Mouse (Mus musculus) layer of hippocampus, postnatal 25 days (tissue): ENCODE results near the gene Ywhah. TPM values are rescaled to one million over a fixed set of nuclear protein-coding genes. Genes with fewer than 3 reads are reported as not detected.
A peak's percentile ranks its signal among the peaks of the same experiment; 100 is the strongest.
"Not testable (repeated sequence)": the region's sequence is repeated elsewhere in the genome, so short reads cannot be mapped to it uniquely, and the experiment has no call there.

Source experiments
- DNase-seq, 2 experiments: peaks; one replicate each; pipeline ENCODE4 v3.0.0; 2022; ENCODE audit warnings: mixed read lengths in 2 of 2, low spot score in 1 of 2; ENCODE audit errors: extremely low spot score in 1 of 2
- total RNA-seq, 2 experiments: library from RNA; stranded (reverse); gene quantifications; 2 replicates each; pipeline ENCODE4 v1.2.3; 2021

Gene Ywhah
- total RNA-seq, 2 experiments from 2014 or later, result 1,285 to 1,312 TPM

- no peak for DNase-seq
Measured at GRCm38 (mm10) chr5:33009818-33010812, 8.5 kb upstream of the Ywhah start.

GRCm38 (mm10) chr5:33011132-33012106 is 7.2 kb upstream of the Ywhah start:
- no peak for DNase-seq

- DNase-seq, result no peak
Measured at GRCm38 (mm10) chr5:33014096-33014495, 4.5 kb upstream of the Ywhah start.

GRCm38 (mm10) chr5:33015579-33015978 is 3.0 kb upstream of the Ywhah start:
- DNase-seq, result no peak

- no peak for DNase-seq
Measured at GRCm38 (mm10) chr5:33018189-33018560, 441 bp upstream of the Ywhah start.

GRCm38 (mm10) chr5:33019426-33019821 is 808 bp downstream of the Ywhah start:
- DNase-seq, result no peak

- no peak for DNase-seq
Measured at GRCm38 (mm10) chr5:33021622-33022021, 3.0 kb downstream of the Ywhah start.

- DNase-seq, result no peak
Measured at GRCm38 (mm10) chr5:33023337-33023736, 4.7 kb downstream of the Ywhah start.

- DNase-seq, result no peak
Measured at GRCm38 (mm10) chr5:33024474-33024873, 5.9 kb downstream of the Ywhah start.

- DNase-seq, result no peak
Measured at GRCm38 (mm10) chr5:33028656-33029055, 10.0 kb downstream of the Ywhah start.

GRCm38 (mm10) chr5:33030425-33031175 is 12.0 kb downstream of the Ywhah start:
- no peak for DNase-seq

- DNase-seq, result no peak
Measured at GRCm38 (mm10) chr5:33032036-33032773, 13.6 kb downstream of the Ywhah start.

- DNase-seq, result peak; percentile 77 to 92
Measured at GRCm38 (mm10) chr5:33033121-33033520, 14.5 kb downstream of the Ywhah start.

GRCm38 (mm10) chr5:33033633-33034032 is 15.0 kb downstream of the Ywhah start:
- not testable (repeated sequence) for DNase-seq

GRCm38 (mm10) chr5:33034100-33034499 is 15.5 kb downstream of the Ywhah start:
- DNase-seq, result no peak

- no peak for DNase-seq
Measured at GRCm38 (mm10) chr5:33034916-33035315, 16.3 kb downstream of the Ywhah start.

- no peak for DNase-seq
Measured at GRCm38 (mm10) chr5:33038656-33039509, 20.3 kb downstream of the Ywhah start.

GRCm38 (mm10) chr5:33039510-33039911 is 20.9 kb downstream of the Ywhah start:
- DNase-seq, result peak in 1 of 2 experiments; percentile 88
